ENCODE assay signal across 14 mouse cellular contexts in the genomic region with DNA sequence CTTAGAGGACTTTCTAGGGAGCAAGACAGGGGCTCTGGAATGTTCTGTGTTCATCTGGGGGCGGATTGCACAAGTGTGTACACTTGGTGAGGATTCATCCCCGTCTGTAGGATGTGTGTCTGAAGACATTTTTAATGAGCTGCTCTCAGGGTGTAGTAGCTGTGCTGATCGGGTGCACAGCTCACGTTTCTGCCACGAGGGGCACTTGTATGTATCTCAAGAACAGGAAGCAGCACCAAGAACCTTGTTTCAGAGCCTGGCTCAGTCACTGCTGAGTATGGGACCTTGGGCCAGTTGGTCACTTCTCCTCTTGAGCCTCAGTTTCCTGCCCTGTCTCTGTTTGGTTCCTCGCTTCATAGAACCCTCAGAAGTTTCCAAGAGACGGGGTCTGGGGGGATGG. TPM values are rescaled to one million over a fixed set of nuclear protein-coding genes. Genes with fewer than 3 reads are reported as not detected.
DNase-seq lines count a peak whose midpoint lies in the region; ATAC-seq and TF ChIP-seq lines count a peak whose summit lies in the region.
"Had no signal": no experiment of that assay in that cellular context is flagged by ENCODE, and none has a peak within 500 bp of the region (broad histone marks: within the 10 kb centered on the region; RNA-seq: fewer than 3 reads in every experiment).

No protein-coding gene starts in this region.

- no peak overlapping the region; the same call in 1 of the 2 replicates for H3K27ac ChIP-seq in intestine, embryonic 16.5 days (ENCODE audit: low read length)
- no peak overlapping the region for H3K27ac ChIP-seq in intestine, embryonic 15.5 days
- no peak overlapping the region for H3K27ac ChIP-seq in bone marrow, adult 2 months (ENCODE audit: control insufficient read depth, insufficient read depth, low read depth, low read length, poor library complexity)
- H3K27ac ChIP-seq: macrophage; neural tube, embryonic 15.5 days had no signal

- H3K27me3 ChIP-seq in intestine, embryonic 16.5 days (replicated peaks; ENCODE audit: control insufficient read depth, insufficient read depth, low read length): no peaks in the 10 kb centered on the region
- no peaks in the 10 kb centered on the region for H3K27me3 ChIP-seq in intestine, embryonic 15.5 days (replicated peaks)

- peaks cover 6% of the 10 kb centered on the region for H3K9me3 ChIP-seq in intestine, embryonic 16.5 days (ENCODE audit: control insufficient read depth, low read length)
- H3K9me3 ChIP-seq in intestine, embryonic 15.5 days: no peaks in the 10 kb centered on the region
- H3K9me3 ChIP-seq: neural tube, embryonic 15.5 days had no signal

- H3K4me2 ChIP-seq in intestine, embryonic 16.5 days (ENCODE audit: low read depth, low read length): no peak overlapping the region
- H3K4me2 ChIP-seq in intestine, embryonic 15.5 days (replicated peaks): no peak overlapping the region
- H3K4me2 ChIP-seq: neural tube, embryonic 15.5 days had no signal

- no peak for TF ChIP-seq POLR2A in bone marrow, adult 2 months (IDR thresholded peaks at IDR 0.05; ENCODE audit: borderline replicate concordance, control insufficient read depth, low read depth, low read length)

- H3K9ac ChIP-seq in intestine, embryonic 16.5 days (ENCODE audit: low read depth, low read length): 0 out of 2 replicates have a peak overlapping the region, but pooled peaks have one; percentile 11
- no peak overlapping the region for H3K9ac ChIP-seq in intestine, embryonic 15.5 days
- H3K9ac ChIP-seq: forebrain, postnatal 0 days; neural tube, embryonic 15.5 days had no signal

- ATAC-seq in intestine, embryonic 16.5 days: no peak
- no peak for ATAC-seq in intestine, embryonic 15.5 days
- ATAC-seq in megakaryocyte, adult 5-6 weeks (ENCODE audit: poor library complexity, severe bottlenecking): peak; percentile 55
- ATAC-seq: forebrain, postnatal 0 days had no signal

- peak; percentile 34 for DNase-seq in 416B (ENCODE audit: low read depth)
- DNase-seq in testis, postnatal 10 days (ENCODE audit: low spot score): no peak
- no peak for DNase-seq in frontal cortex, adult 2 months (ENCODE audit: extremely low spot score in 1 of 2, low spot score in 1 of 2)
- DNase-seq: cerebellum, postnatal 10 days; forebrain, postnatal 0 days; kidney, postnatal 4 days; retina, postnatal 1 day had no signal

- no peaks in the 10 kb centered on the region for H3K36me3 ChIP-seq in intestine, embryonic 16.5 days (ENCODE audit: control insufficient read depth, insufficient read depth, low read length)
- no peaks in the 10 kb centered on the region for H3K36me3 ChIP-seq in intestine, embryonic 15.5 days
- H3K36me3 ChIP-seq: neural tube, embryonic 15.5 days had no signal

- peaks cover 13% of the 10 kb centered on the region for H3K4me1 ChIP-seq in intestine, embryonic 16.5 days (ENCODE audit: control insufficient read depth, insufficient read depth, low read length)
- H3K4me1 ChIP-seq in intestine, embryonic 15.5 days (replicated peaks): peaks cover 16% of the 10 kb centered on the region
- no peaks in the 10 kb centered on the region; the same call in 1 of the 2 replicates for H3K4me1 ChIP-seq in bone marrow, adult 2 months (ENCODE audit: control insufficient read depth, insufficient read depth, low read length)

- TF ChIP-seq CTCF in bone marrow, adult 2 months (IDR thresholded peaks at IDR 0.05; ENCODE audit: control insufficient read depth, insufficient read depth, low read length): 0 out of 2 replicates have a peak, but pooled peaks have one; percentile 19

- WGBS in intestine, embryonic 16.5 days: 67% methylated on average over 7 of the region's 7 CpGs
- 65% methylated on average over 7 of the region's 7 CpGs for WGBS in intestine, embryonic 15.5 days
- WGBS in bone marrow, adult 2 months: 34% methylated on average over 7 of the region's 7 CpGs

- H3K4me3 ChIP-seq in intestine, embryonic 16.5 days (ENCODE audit: low read length): no peak overlapping the region
- H3K4me3 ChIP-seq in intestine, embryonic 15.5 days (replicated peaks): no peak overlapping the region
- no peak overlapping the region for H3K4me3 ChIP-seq in bone marrow, adult 2 months (replicated peaks; ENCODE audit: control insufficient read depth, low read depth, low read length)
- H3K4me3 ChIP-seq: erythroblast, embryonic 14.5 days; neural tube, embryonic 15.5 days had no signal

RNA-seq across cellular contexts. Expression of a gene that starts 45.4 kb away (rescaled TPM):
- polyA plus RNA-seq in intestine, embryonic 16.5 days (2015; fragmentation: Nextera tagmentation; extraction: Ambion mirVana): 37.7 and 45.5 TPM in 2 replicates
- 41.1 and 54.2 TPM in 2 replicates for polyA plus RNA-seq in intestine, embryonic 15.5 days (2015; fragmentation: Nextera tagmentation; extraction: Ambion mirVana)
- 13.7 and 34.3 TPM in 2 replicates for polyA plus RNA-seq in bone marrow, adult 2 months (2011; ENCODE audit: insufficient read depth, insufficient read length, low replicate concordance, missing spikeins)
- 49.1 and 54.8 TPM in 2 replicates for total RNA-seq in megakaryocyte, adult 5-6 weeks (2015)
- 145 and 151 TPM in 2 replicates for total RNA-seq in megakaryocyte, adult 5-6 weeks (2017)
- polyA plus RNA-seq in frontal cortex, adult 2 months (2012; rRNA removed): 45.7 and 45.8 TPM in 2 replicates
